ENCODE assay signal across 14 mouse cellular contexts in genomic region chr19:27183511-27183910, GRCm38 (mm10). TPM values are rescaled to one million over a fixed set of nuclear protein-coding genes. Genes with fewer than 3 reads are reported as not detected.
DNase-seq lines count a peak whose midpoint lies in the region.
"Had no signal": no experiment of that assay in that cellular context is flagged by ENCODE, and none has a peak within 500 bp of the region (broad histone marks: within the 10 kb centered on the region; RNA-seq: fewer than 3 reads in every experiment).

No protein-coding gene starts in this region.

- DNase-seq in cerebellum, postnatal 14 days: peak; percentile 3 to 11
- DNase-seq in cerebellum, adult 9-11 months: no peak
- DNase-seq in gastrocnemius, adult 18-20 months (ENCODE audit: low spot score): peak; percentile 36
- DNase-seq in gastrocnemius, postnatal 25 days: no peak
- DNase-seq in brain, adult 2 months (ENCODE audit: low read depth, low spot score): peak; percentile 11
- peak; percentile 46 for DNase-seq in gonadal fat pad, adult 2 months (ENCODE audit: low read depth)
- no peak for DNase-seq in left cerebral cortex, adult 9 months (ENCODE audit: low spot score in 2 of 2)
- DNase-seq in urinary bladder, postnatal 4 days (ENCODE audit: low spot score in 2 of 2): no peak
- DNase-seq: adrenal gland, adult 2 months; adrenal gland, postnatal 10 days; adrenal gland, postnatal 25 days; cerebellum, adult 11-12 months; forebrain, postnatal 0 days had no signal

RNA-seq across cellular contexts. Expression of gene Vldlr, which starts 32.8 kb away (rescaled TPM):
- total RNA-seq in gastrocnemius, adult 18-20 months (2021): 100 to 1,000 TPM in 1 of 2 experiments, 10 to 100 TPM in 1; 99.4 to 104 TPM
- 10 to 100 TPM; 58.5 to 67.2 TPM for total RNA-seq in gastrocnemius, postnatal 25 days (2021)
- 39.0 and 40.3 TPM in 2 replicates for polyA plus RNA-seq in gonadal fat pad, adult 2 months (2012; rRNA removed)
- total RNA-seq: MEL had no signal

Comparison
In these comparisons a context has a peak if more than half of its experiments do, and no peak if none do; other contexts are left out.
1. DNase-seq: peak in cerebellum, postnatal 14 days (2 of 2), gastrocnemius, adult 18-20 months (single experiment), brain, adult 2 months (single experiment) and gonadal fat pad, adult 2 months (single experiment); none in cerebellum, adult 9-11 months (single experiment), gastrocnemius, postnatal 25 days (single experiment), left cerebral cortex, adult 9 months (0 of 2) and urinary bladder, postnatal 4 days (0 of 2).